Mouse (Mus musculus) E14TG2a.4 (cell line): ENCODE measurements around the gene Eif3m.

ENCODE experiments used
- CTCF ChIP-seq: conservative IDR thresholded peaks from 2 replicates; pipeline ENCODE4 v1.5.1; 2014; ENCODE audit warnings: low read length
- NANOG ChIP-seq: IDR thresholded peaks from 2 replicates; pipeline ENCODE4 v1.6.1; 2014; ENCODE audit warnings: borderline replicate concordance, low read length, mixed read lengths
- POU5F1 ChIP-seq: IDR thresholded peaks from 2 replicates; pipeline ENCODE4 v1.6.1; 2014; ENCODE audit warnings: low read length, borderline replicate concordance

GRCm38 (mm10) chr2:105035985-105036384 is 19.1 kb upstream of the Eif3m start:
- TF ChIP-seq CTCF: no peak
- TF ChIP-seq NANOG: no peak
- TF ChIP-seq POU5F1: no peak
